Mouse (Mus musculus) adrenal gland, adult 18-20 months (tissue): Measurements from ENCODE around the gene Gm13278. TPM values are rescaled to one million over a fixed set of nuclear protein-coding genes. Genes with fewer than 3 reads are reported as not detected.
"Not testable (repeated sequence)": the region's sequence is repeated elsewhere in the genome, so short reads cannot be mapped to it uniquely, and the experiment has no call there.

Experiments used
- DNase-seq, 2 experiments: peaks; one replicate each; pipeline ENCODE4 v3.0.0; 2021 to 2022; ENCODE audit warnings: low spot score in 2 of 2
- total RNA-seq, 2 experiments: library from RNA; stranded (reverse); gene quantifications; 1 replicate in 1 of 2; 2 replicates in 1 of 2; pipeline ENCODE4 v1.2.3; 2021

Gm13278 gene
- total RNA-seq, 2 experiments from 2014 or later, result not detected

DNA sequence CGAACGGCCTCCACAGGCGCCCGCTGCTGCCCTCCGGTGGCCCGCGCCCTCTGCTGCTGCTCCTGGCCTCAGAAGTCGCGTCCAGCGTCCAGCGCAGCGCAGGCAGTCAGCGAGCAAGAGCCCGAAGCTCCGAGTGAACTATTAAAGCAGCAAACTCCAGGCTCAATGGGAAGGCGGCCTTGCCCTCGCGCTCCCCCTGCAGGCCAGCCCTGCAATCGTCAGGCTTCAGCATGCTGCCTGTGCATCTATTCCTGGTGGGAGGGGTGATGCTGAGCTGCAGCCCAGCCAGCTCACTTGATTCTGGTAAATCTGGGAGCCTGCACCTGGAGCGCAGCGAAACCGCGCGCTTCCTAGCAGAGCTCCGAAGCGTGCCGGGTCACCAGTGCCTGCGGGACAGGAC lies 2.9 kb upstream of the Gm13278 start, which contains the start of gene Gm13277:
Gene Gm13277 (plus strand): TSS at position 231 of the 400 bp plus-strand sequence.
- peak; percentile 32 to 39 for DNase-seq

- DNase-seq, result peak; percentile 66 to 79
Observed at GRCm38 (mm10) chr4:88793936-88794675, 2.8 kb downstream of the Gm13278 start, which contains the start of gene Gm13275. Gene Gm13275 (plus strand): TSS chr4:88794487.

DNA sequence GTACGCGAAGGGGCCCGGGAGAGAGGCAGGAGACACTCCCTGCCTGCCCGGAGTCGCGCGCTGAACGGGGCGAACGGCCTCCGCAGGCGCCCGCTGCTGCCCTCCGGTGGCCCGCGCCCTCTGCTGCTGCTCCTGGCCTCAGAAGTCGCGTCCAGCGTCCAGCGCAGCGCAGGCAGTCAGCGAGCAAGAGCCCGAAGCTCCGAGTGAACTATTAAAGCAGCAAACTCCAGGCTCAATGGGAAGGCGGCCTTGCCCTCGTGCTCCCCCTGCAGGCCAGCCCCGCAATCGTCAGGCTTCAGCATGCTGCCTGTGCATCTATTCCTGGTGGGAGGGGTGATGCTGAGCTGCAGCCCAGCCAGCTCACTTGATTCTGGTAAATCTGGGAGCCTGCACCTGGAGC lies 5.7 kb downstream of the Gm13278 start, which contains the start of gene Gm13279:
Gene Gm13279 (plus strand): TSS at position 301 of the 400 bp plus-strand sequence.
- not testable (repeated sequence) for DNase-seq

GRCm38 (mm10) chr4:88799365-88799764 lies 8.0 kb downstream of the Gm13278 start, which contains the start of gene Gm13285:
Gene Gm13285 (plus strand): TSS chr4:88799665.
- DNase-seq, result not testable (repeated sequence)

DNA sequence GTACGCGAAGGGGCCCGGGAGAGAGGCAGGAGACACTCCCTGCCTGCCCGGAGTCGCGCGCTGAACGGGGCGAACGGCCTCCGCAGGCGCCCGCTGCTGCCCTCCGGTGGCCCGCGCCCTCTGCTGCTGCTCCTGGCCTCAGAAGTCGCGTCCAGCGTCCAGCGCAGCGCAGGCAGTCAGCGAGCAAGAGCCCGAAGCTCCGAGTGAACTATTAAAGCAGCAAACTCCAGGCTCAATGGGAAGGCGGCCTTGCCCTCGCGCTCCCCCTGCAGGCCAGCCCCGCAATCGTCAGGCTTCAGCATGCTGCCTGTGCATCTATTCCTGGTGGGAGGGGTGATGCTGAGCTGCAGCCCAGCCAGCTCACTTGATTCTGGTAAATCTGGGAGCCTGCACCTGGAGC lies 11.6 kb downstream of the Gm13278 start, which contains the start of gene Gm13287:
Gene Gm13287 (plus strand): TSS at position 301 of the 400 bp plus-strand sequence.
- DNase-seq, result not testable (repeated sequence)

DNA sequence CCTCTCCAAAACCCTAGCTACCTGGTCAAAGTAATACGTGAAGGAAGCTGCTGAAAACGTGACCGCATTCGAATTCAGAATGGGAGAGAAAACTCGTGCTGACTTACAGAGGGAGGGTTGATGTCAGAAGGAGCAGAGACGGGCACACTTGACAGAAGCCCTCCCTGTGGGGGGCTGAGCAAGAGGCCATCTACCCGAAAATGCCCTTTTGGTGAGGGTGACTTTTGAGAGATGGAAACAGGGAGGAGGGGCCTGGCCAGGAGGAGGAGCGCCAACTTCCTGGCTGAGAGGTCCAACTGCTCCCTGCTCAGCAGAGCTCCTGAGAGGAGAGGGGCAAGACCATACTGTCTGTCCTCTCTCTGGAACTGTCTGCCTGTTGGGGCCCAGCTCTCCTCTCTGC lies 13.9 kb downstream of the Gm13278 start, which contains the start of gene Gm13288:
Gene Gm13288 (plus strand): TSS at position 301 of the 400 bp plus-strand sequence.
- DNase-seq, result not testable (repeated sequence)

DNA sequence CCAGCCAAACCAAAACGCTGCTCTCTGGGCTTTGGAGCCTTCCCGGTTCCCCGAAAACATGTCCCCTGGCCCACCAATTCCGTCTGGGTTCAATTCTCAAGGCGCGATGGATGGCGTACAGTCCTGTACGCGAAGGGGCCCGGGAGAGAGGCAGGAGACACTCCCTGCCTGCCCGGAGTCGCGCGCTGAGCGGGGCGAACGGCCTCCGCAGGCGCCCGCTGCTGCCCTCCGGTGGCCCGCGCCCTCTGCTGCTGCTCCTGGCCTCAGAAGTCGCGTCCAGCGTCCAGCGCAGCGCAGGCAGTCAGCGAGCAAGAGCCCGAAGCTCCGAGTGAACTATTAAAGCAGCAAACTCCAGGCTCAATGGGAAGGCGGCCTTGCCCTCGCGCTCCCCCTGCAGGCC lies 14.4 kb downstream of the Gm13278 start:
- DNase-seq, result peak; percentile 19 to 30

DNA sequence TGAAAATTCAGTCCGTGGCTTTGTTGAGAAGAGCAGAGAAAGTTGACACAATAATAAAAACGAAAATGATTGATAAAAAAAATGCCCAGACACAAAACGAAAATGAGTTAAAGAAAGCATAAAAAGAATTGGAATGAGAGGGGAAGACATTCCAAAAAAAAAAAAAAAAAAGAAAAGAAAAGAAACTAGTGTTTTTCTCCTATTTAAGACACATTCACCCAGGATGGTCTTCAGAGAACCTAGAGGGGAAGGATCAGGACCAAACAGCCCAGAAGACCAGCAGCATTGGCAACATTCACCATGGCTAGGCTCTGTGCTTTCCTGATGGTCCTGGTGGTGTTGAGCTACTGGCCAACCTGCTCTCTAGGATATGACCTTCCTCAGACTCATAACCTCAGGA lies 24.6 kb downstream of the Gm13278 start, which contains the start of gene Ifna7:
Gene Ifna7 (plus strand): TSS at position 301 of the 400 bp plus-strand sequence.
- DNase-seq, result no peak

- DNase-seq, result no peak
Observed at GRCm38 (mm10) chr4:88819659-88820058, 28.3 kb downstream of the Gm13278 start, which contains the start of gene Ifna11. Gene Ifna11 (plus strand): TSS chr4:88819959.

DNA sequence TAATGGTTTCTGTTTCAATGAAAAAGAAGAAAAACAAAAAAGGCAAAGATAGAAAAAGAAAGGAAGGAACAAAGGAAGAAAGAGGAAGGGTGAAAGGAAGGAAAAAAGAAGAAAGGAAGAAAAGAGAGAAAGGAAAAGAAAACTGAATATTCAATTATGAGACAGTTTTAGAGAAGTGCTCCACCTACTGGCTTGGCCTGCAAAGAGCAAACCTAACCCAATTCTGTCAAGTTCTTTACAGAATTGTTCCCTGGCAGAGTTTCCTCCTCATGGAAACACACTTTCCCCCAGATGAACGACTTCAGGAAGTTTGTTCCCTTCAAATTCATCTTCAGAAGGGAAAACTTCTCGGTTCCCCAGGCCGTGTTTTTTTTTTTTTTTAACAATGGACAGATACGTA lies 31.6 kb downstream of the Gm13278 start:
- no peak for DNase-seq

DNA sequence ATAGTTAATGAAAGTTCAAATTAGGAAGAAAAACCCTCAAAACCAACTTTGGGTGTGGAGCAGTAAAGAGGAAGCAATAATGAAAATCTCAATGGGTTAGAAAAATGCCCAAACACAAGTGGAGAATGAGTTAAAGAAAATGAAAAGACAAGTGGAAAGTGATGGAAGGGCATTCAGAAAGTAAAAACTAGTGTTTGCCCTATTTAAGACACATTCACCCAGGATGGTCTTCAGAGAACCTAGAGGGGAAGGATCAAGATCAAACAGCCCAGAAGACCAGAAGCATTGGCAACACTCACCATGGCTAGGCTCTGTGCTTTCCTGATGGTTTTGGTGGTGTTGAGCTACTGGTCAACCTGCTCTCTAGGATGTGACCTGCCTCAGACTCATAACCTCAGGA lies 35.8 kb downstream of the Gm13278 start, which contains the start of gene Ifna6:
Gene Ifna6 (plus strand): TSS at position 301 of the 400 bp plus-strand sequence.
- DNase-seq, result not testable (repeated sequence)

DNA sequence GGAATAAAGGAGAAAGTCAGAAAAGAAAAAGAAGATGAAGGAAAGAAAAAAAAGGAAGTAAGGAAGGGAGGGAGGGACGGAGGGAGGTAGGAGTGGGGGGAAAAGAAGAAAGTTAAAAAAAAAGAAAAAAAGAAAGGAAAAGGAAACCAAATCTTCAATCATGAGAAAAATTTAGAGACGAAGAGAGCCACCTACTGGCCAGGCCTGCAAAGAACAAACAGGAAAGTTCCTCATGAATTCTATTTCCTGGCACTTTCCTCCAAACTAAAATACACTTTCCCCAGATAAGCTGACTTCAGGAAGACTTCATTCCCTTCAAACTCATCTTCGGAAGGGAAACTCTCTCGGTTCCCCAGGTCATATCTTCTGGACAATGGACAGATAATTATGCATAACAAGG lies 39.2 kb downstream of the Gm13278 start:
- DNase-seq, result peak in 1 of 2 experiments; percentile 21

GRCm38 (mm10) chr4:88835225-88835624 lies 43.9 kb downstream of the Gm13278 start, which contains the start of gene Ifna5:
Gene Ifna5 (plus strand): TSS chr4:88835525.
- not testable (repeated sequence) for DNase-seq

- DNase-seq, result no peak
Observed at GRCm38 (mm10) chr4:88838828-88839227, 47.5 kb downstream of the Gm13278 start.

GRCm38 (mm10) chr4:88840058-88840457 lies 48.7 kb downstream of the Gm13278 start:
- DNase-seq, result no peak

DNA sequence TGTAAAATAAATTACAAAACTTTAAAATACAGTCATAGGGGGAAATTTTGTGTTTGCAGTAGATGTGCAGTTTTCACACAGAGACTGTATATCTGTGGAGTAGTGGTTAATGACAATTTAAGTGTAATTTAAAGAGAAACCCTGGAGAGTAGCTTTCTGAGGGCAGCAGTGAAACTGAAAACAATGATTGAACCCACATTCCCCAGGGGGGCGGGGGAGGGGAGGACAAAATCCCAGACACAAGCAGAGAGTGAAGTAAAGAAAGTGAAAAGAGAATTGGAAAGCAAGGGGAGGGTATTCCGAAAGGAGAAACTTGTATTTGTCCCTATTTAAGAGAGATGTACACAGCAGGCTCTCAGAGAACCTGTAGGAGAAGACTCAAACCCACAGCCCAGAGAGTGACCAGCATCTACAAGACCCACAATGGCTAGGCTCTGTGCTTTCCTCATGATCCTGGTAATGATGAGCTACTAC lies 50.1 kb downstream of the Gm13278 start, which contains the start of gene Ifna4:
Gene Ifna4 (plus strand): TSS at position 424 of the 474 bp plus-strand sequence.
- DNase-seq, result no peak

Other genes starting within 250 kb of the Gm13278 start
- gene Ifna15, start 233.3 kb upstream of the Gm13278 start, total RNA-seq, result not detected
- gene Ifna14, start 219.8 kb upstream of the Gm13278 start, total RNA-seq, result not detected
- gene Ifna9, start 199.2 kb upstream of the Gm13278 start, total RNA-seq, result not detected
- not detected for gene Ifna12, start 188.2 kb upstream of the Gm13278 start, total RNA-seq
- not detected for gene C87499, start 157.1 kb upstream of the Gm13278 start, total RNA-seq
- gene Ifna13, start 147.1 kb upstream of the Gm13278 start, total RNA-seq, result not detected
- not detected for gene Ifna16, start 114.6 kb upstream of the Gm13278 start, total RNA-seq
- gene Ifna2, start 107.6 kb upstream of the Gm13278 start, total RNA-seq, result not detected
- not detected for gene Ifnab, start 100.2 kb upstream of the Gm13278 start, total RNA-seq
- under 1 TPM in 1 of 2 experiments, not detected in 1; 0.40 TPM for gene Gm26566, start 69.7 kb upstream of the Gm13278 start, total RNA-seq
- gene Klhl9, start 69.1 kb upstream of the Gm13278 start, total RNA-seq, result 10 to 100 TPM; 77.8 to 85.0 TPM
- not detected for gene Gm13271, start 36.7 kb upstream of the Gm13278 start, total RNA-seq
- not detected for gene Gm13283, start 31.4 kb upstream of the Gm13278 start, total RNA-seq
- not detected for gene Gm13290, start 17.7 kb upstream of the Gm13278 start, total RNA-seq
- not detected for gene Gm13289, start 14.6 kb upstream of the Gm13278 start, total RNA-seq
- gene Gm13272, start 11.7 kb upstream of the Gm13278 start, total RNA-seq, result not detected
- not detected for gene Ifnz, start 9.4 kb upstream of the Gm13278 start, total RNA-seq
- not detected for gene Gm13276, start 5.8 kb upstream of the Gm13278 start, total RNA-seq
- gene Gm13277, start 2.9 kb upstream of the Gm13278 start, total RNA-seq, result not detected
- not detected for gene Gm13275, start 2.9 kb downstream of the Gm13278 start, total RNA-seq
- not detected for gene Gm13279, start 5.8 kb downstream of the Gm13278 start, total RNA-seq
- gene Gm13285, start 8.1 kb downstream of the Gm13278 start, total RNA-seq, result not detected
- not detected for gene Gm13287, start 11.7 kb downstream of the Gm13278 start, total RNA-seq
- gene Gm13288, start 14.0 kb downstream of the Gm13278 start, total RNA-seq, result not detected
- gene Ifna7, start 24.7 kb downstream of the Gm13278 start, total RNA-seq, result not detected
- gene Ifna11, start 28.4 kb downstream of the Gm13278 start, total RNA-seq, result not detected
- gene Ifna6, start 35.9 kb downstream of the Gm13278 start, total RNA-seq, result not detected
- not detected for gene Ifna5, start 44.0 kb downstream of the Gm13278 start, total RNA-seq
- gene Ifna4, start 50.3 kb downstream of the Gm13278 start, total RNA-seq, result not detected
- not detected for gene Ifna1, start 58.5 kb downstream of the Gm13278 start, total RNA-seq
- not detected for gene Ifne, start 88.7 kb downstream of the Gm13278 start, total RNA-seq